Mouse (Mus musculus) WW6 (cell line): ENCODE results near the gene Acad11.

ENCODE experiments used
- DNase-seq: peaks from one replicate; pipeline ENCODE4 v3.0.0-alpha.2; 2013; ENCODE audit warnings: low read depth, low spot score

Acad11 gene

DNA sequence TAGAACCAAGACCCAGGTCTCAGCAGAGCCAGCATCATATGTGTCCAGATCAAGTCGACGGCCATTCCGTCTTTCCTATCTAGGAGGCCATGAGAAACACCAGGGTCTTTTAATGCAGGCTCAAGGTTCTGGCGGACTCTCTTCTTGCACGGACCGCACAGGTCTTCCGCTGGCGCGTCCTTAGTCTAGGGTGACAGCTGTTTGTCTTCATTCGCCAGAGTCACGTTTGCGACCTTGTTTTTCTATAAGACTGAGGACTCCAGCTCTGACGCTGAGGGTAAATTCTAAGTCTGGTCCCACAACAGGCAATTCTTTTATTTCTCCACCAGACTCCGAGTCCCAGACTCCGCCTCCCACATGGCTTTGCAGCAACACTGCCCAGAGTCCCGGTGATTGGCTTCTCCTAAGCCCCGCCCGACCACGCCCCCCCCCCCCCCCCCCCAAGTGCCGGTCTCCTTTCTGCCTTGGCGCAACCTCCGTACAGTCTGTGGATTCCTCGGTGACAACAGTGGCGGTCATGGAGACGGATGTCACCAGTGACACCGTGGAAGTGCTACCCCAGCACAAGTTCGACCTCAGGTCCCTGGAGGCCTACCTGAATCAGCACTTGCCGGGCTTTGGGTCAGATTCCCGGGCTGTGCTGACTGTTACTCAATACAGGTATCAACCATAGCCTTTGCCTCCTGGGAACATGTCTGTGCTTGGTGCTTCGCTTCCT is at the start of gene Acad11:
Gene Acad11, plus strand, starts transcription at position 134 of the 718 bp plus-strand sequence.
- DNase-seq = peak; percentile 78

DNA sequence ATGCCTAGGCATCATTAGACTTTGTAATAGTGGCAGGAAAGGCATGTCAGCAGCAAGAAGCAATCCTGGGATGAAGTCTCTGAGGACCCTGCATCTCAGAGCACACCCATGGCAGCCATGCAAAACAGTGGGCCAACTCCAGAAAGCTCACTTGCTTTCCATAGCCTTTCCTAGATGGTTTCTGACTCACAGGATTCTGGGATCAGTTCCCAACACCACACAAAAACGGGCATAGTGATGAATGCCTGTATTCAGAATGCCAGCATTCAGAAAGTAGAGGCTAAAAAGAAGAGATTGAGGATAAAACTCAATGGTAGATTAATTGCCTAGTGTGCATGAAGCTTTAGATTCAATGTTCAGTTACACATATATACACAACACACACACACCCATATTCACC is 48.7 kb upstream of the Acad11 start:
- DNase-seq = no peak

DNA sequence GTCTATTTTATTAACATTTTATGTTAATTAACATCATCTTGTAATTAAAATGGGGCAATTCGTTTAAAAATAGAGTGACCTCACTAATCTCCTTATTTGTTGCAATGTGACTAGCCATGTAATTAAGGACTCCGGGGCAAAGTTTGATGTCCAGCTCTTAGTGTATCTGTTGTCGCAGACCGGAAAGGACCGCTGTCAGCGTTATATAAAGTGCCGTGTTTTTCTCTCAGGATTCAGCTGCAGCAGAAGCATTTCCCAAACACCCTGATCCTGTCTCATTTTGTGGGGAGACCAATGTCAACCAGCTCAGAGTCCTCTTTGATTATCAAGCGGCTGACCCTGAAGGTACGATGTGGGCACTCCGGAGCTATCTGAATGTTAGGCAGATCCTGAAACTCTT is 42.2 kb upstream of the Acad11 start:
- DNase-seq = no peak

DNA sequence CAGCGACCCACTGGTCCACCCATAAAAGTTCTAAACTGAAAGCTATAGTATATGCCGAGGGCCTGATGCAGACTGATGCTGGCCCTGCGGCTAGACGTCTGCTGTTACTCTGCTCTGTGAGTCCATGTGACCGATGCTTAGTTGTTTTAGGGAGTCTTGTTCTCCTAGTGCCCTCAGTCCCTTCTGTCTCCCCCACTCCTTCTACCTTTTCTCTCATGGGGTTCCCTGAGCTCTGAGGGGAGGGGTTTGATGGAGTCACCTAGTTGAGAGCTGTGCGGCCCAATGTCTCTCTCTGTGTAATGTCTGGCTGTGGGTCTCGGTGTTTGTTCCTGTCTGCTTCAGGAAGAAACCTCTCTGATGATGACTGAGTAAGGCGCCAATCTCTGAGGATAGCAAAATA is 36.0 kb upstream of the Acad11 start:
- DNase-seq = no peak

GRCm38 (mm10) chr9:104029861-104030260 is 33.3 kb upstream of the Acad11 start:
- no peak for DNase-seq

GRCm38 (mm10) chr9:104034231-104034630 is 28.9 kb upstream of the Acad11 start:
- DNase-seq = no peak

- no peak for DNase-seq
Observed at GRCm38 (mm10) chr9:104034718-104035117, 28.5 kb upstream of the Acad11 start.

DNA sequence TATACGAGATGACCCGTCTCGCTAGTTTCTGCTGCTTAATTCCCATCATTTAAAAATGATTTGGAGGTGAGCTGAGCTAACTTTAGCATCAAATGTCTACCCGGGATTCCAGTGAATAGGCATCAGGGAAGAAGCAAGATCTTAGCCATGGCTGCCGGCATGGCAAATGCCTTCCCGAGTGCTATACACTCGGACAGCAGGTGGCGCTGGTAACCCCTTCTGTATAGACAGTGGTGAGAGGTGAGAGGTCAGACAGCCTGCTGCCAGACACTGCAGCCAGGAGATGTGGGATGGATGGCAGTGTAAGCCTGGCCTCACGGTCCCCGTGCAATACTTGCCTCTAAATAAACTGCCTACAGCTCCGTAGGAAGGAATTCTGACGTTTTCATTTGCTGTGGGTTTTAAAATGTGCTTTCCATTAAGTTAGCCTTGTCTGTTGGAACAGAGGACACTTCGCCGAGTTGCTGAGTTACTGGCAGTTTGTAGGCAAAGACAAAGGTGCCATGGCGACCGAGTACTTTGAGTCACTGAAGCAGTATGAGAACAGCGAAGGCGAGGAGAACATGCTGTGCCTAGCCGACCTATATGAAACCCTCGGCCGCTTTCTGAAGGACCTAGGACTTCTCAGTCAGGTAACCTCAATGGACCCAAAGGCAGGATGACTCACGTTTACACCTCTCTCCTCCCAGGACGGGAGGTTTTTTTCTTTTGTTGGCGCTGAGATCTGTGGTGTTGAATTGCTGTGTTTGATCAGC is 27.7 kb upstream of the Acad11 start:
- peak; percentile 83 for DNase-seq

DNA sequence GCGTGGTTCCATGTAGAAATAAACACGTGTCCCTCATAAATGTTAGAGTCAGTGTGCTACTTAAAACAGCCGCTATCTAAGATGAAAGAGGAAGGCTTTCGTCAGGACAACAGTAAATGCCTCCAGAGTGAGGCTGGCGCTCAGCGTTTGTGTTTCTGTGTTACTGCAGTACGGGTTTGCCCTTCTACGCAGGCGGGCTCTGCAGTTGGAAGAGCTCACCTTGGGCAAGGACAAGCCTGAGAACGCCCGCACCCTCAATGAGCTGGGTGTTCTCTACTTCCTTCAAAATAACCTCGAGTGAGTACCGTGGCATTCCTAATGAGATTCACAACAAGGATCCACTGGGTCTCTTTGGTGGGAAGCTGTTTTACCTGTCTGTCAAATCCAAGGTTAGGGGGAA is 24.9 kb upstream of the Acad11 start:
- no peak for DNase-seq

DNA sequence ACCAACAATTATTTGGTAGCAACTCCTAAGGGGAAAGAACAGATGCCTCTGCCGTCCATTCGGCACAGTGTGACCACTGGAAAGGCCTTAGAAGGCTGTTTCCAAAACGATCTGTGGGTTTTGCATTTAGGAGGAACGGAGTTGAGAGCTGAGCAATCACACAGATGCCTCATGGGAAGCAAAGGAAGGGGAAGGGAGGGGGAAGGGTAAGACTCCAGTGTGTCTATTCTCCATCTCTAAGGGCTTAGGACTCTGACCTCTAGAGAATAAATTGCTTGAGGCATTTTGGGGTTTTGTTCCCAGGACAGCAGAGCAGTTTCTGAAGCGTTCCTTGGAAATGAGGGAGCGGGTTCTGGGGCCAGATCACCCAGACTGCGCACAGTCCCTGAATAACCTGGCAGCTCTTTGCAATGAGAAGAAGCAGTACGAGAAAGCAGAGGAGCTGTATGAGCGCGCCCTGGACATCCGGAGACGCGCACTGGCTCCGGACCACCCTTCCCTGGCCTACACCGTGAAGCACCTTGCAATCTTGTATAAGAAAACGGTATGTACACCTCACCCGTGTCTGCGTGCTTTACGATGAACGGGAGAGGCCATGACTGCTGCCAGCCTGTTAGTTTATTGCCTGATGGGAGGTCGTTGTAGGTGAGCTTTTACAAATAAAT is 24.0 kb upstream of the Acad11 start:
- no peak for DNase-seq

- no peak for DNase-seq
Observed at GRCm38 (mm10) chr9:104039742-104040141, 23.4 kb upstream of the Acad11 start.

DNA sequence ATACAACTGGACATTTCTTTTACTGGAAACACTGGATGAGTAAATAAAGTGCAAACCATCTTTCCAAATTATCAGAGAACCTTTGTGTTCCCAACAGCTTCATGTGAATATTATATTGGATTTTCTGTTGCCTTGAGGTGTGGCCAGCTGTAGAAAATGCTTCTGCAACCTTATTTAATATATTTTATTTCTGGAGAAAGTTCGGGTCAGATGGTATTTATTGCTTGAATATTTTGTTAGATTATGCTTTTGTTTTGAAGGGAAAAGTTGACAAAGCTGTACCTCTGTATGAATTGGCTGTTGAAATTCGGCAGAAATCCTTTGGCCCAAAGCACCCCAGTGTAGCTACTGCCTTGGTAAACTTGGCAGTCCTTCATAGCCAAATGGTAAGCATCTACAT is 22.8 kb upstream of the Acad11 start, which contains the start of gene Gm28305:
Gene Gm28305, plus strand, starts transcription at position 301 of the 400 bp plus-strand sequence.
- DNase-seq = no peak

GRCm38 (mm10) chr9:104043676-104044075 is 19.5 kb upstream of the Acad11 start:
- no peak for DNase-seq

- no peak for DNase-seq
Observed at GRCm38 (mm10) chr9:104051028-104051427, 12.1 kb upstream of the Acad11 start.

GRCm38 (mm10) chr9:104062430-104063243 is 540 bp upstream of the Acad11 start, which contains the start of gene Uba5:
Uba5 (minus strand) TSS chr9:104063134.
- peak; percentile 42 for DNase-seq

DNA sequence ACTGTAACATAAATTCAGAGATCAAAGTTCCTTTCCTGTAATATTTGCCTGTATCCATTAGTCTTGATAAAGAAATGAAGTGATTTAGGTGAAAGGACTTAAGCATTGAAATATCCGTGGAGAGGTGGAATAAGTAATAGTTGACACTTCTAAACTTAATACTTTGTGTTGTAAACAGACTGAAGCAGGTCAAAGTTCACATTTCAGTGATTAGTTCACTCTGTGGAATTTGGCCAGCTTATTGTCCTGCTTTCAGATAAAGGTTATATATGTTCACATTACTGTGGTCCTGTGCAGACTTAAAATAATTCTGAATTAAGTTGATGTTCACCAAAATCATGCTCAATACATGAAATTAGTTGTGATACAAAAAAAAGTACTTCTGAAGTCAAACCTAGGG is 1.4 kb downstream of the Acad11 start:
- no peak for DNase-seq

DNA sequence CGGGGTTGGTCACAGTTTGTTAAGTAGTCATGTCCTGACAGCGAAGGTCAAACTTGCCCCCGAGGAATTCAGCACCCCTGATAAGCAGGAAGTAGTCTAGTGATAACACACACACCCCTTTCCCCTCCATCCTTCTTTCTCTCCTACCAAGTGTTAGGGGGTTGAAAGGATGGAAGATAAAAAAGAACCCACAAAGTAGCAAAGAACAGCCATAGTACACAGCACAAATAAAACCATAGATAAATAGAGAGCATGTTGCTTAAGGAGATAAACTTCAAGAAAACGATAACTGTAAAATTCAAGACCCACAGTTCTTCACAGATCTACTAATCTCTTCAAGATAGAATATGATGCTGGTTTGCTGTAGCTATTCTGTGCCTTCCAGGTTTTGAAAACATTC is 7.1 kb downstream of the Acad11 start:
- DNase-seq = no peak

- no peak for DNase-seq
Observed at GRCm38 (mm10) chr9:104070863-104071604, 7.9 kb downstream of the Acad11 start.

- DNase-seq = no peak
Observed at GRCm38 (mm10) chr9:104075808-104076207, 12.6 kb downstream of the Acad11 start.

- DNase-seq = no peak
Observed at GRCm38 (mm10) chr9:104078780-104079179, 15.6 kb downstream of the Acad11 start.

GRCm38 (mm10) chr9:104079379-104079778 is 16.2 kb downstream of the Acad11 start:
- peak; percentile 42 for DNase-seq
